Mouse (Mus musculus): ENCODE measurements around the gene Slc9c1. TPM values are rescaled to one million over a fixed set of nuclear protein-coding genes. Genes with fewer than 3 reads are reported as not detected.
"Not testable (repeated sequence)": the region's sequence is repeated elsewhere in the genome, so short reads cannot be mapped to it uniquely, and the experiment has no call there.

Gene Slc9c1
- not detected in 2 replicates for polyA plus RNA-seq (2016; fragmentation: Nextera tagmentation; extraction: Ambion mirVana)

DNA sequence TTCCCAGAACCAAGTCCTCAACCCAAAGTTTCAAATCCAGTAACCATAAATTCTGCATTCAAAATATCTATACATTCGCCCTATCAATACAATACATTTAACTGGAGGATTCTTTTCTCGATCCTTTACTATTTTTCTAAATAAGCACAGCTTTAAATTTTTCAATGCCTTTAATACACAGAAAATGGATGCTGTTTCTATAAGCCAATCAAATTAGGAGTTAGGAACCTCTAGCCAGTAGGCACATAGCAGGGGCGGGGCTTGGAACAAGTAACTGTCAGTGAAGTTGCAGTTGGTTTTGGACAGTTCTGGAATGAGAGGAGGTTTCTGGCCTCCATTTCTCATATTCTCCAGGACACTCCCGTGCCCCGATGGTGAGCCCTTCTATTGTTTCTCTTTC lies at the start of gene Slc9c1:
Slc9c1 (plus strand) TSS at position 301 of the 400 bp plus-strand sequence.
- 80% methylated on average over 5 of the region's 5 CpGs for WGBS (ENCODE audit: insufficient replicate concordance)
- no peak within 1 kb of the TSS for H3K4me3 ChIP-seq
- H3K36me3 ChIP-seq: no peaks in the 10 kb centered on the region
- no peak within 1 kb of the TSS for H3K9ac ChIP-seq
- H3K27ac ChIP-seq: no peak within 1 kb of the TSS
- ATAC-seq: no peak
- no peaks in the 10 kb centered on the region for H3K27me3 ChIP-seq (replicated peaks)
- no peaks in the 10 kb centered on the region for H3K9me3 ChIP-seq (replicated peaks)
- H3K4me1 ChIP-seq: no peaks in the 10 kb centered on the region
- H3K4me2 ChIP-seq: no peak within 1 kb of the TSS

DNA sequence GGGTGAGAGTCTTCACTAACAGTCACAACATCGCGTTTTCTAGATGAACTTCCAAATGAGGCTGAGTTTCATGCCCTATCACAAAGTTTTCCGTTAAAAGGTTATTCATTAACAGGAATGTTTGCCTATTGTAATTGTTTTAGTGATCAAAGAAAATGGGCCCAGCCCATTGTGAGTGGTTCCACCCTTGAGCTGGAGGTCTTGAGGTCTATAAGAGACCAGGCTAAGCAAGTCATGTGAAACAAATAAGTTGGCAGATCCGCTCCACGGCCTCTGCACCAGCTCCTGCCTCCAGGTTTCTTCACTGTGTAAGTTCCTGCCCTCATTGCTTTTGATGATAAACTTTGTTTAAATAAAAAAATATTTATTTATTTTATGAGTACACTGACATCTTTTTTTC lies 42.2 kb upstream of the Slc9c1 start, which contains the start of gene Gm609:
Gm609 (minus strand) TSS at position 43 of the 400 bp plus-strand sequence.
- no peaks in the 10 kb centered on the region for H3K36me3 ChIP-seq
- H3K27ac ChIP-seq: no peak within 1 kb of the TSS

DNA sequence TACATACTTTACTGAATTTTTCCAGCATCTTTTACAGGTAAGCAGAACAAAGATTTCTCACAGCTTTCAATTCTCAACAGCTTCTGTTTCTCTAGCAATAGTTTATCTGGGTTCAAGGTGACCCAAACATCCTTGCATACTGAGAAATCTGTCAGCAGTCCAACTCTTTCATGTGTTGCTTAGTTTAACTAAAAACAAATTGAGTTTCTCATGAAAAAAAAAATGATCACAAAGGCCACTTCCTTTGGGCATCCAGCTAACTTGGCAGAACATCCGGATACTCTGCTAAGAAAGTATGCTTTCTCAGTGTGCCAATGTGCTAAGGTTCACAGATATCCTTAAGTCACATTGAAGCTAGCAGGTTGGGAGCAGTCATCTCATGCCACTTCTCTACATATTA lies 39.8 kb upstream of the Slc9c1 start:
- no peak for ATAC-seq
- no peaks in the 10 kb centered on the region for H3K36me3 ChIP-seq
- H3K9me3 ChIP-seq (replicated peaks): no peaks in the 10 kb centered on the region
- H3K4me2 ChIP-seq: no peak overlapping the region
- H3K4me3 ChIP-seq: no peak overlapping the region
- no peak overlapping the region for H3K9ac ChIP-seq
- no peak overlapping the region for H3K27ac ChIP-seq
- 76% methylated on average over 1 of the region's 1 CpGs for whole genome bisulfite sequencing (ENCODE audit: insufficient replicate concordance)
- H3K27me3 ChIP-seq (replicated peaks): no peaks in the 10 kb centered on the region
- H3K4me1 ChIP-seq: no peaks in the 10 kb centered on the region

More for the DNA sequence above, 42.2 kb upstream of the Slc9c1 start, which contains the start of gene Gm609:
- no peaks in the 10 kb centered on the region for H3K4me1 ChIP-seq
- H3K4me3 ChIP-seq: no peak within 1 kb of the TSS
- H3K27me3 ChIP-seq (replicated peaks): no peaks in the 10 kb centered on the region
- no peak within 1 kb of the TSS for H3K9ac ChIP-seq
- H3K4me2 ChIP-seq: no peak within 1 kb of the TSS
- ATAC-seq: no peak
- 72% methylated on average over 5 of the region's 5 CpGs for WGBS (ENCODE audit: insufficient replicate concordance)
- H3K9me3 ChIP-seq (replicated peaks): no peaks in the 10 kb centered on the region

DNA sequence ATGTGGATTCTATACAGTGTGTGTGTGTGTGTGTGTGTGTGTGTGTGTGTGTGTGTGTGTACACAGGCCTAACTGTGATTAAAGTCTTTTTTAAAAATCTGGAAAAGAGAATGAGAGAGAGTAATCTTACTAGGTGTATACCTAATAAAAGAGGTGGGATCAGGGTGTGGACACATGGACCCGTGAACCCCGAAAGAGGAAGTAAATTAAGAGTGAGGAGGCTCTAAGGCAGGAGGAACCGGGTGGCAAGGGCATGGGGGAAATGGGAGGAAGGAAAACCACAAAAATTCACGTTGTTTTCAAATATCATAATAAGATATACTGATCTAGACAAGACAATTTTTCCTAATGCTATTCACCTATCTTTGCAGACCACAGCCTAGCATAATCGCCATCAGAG lies 9.6 kb upstream of the Slc9c1 start:
- Histone ChIP-seq H3K4me1 (no peaks in the 10 kb centered on the region), H3K4me2 (no peak overlapping the region), H3K27me3 (replicated peaks) (no peaks in the 10 kb centered on the region), H3K36me3 (no peaks in the 10 kb centered on the region), H3K27ac (no peak overlapping the region), H3K9me3 (replicated peaks) (no peaks in the 10 kb centered on the region), H3K4me3 (no peak overlapping the region), H3K9ac (no peak overlapping the region)
- WGBS (ENCODE audit: insufficient replicate concordance): 29% methylated on average over 5 of the region's 5 CpGs
- ATAC-seq: no peak

DNA sequence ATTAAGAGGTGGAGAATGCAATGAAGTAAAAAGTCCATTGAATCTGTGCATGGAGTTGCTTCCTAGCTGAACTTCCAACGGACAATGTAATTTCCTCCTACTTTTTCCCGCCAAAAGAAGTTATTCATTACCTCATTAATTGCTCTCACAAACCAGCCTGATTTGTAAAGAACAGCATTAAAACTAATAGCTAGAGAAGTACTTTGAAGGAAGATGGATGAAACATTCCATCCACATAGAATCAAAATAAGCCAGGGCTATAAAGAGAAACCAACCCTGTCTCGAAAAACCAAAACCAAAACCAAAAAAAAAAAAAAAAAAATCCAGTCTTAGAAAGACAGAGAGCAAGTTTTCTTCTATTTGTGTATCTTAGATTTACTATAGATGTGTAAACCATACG lies 3.2 kb upstream of the Slc9c1 start, which contains the start of gene Gm17783:
Gm17783 (minus strand) TSS at position 101 of the 400 bp plus-strand sequence.
- Histone ChIP-seq H3K4me1 (no peaks in the 10 kb centered on the region), H3K27me3 (replicated peaks) (no peaks in the 10 kb centered on the region), H3K27ac (no peak within 1 kb of the TSS), H3K4me2 (no peak within 1 kb of the TSS), H3K9ac (no peak within 1 kb of the TSS), H3K9me3 (replicated peaks) (no peaks in the 10 kb centered on the region), H3K36me3 (no peaks in the 10 kb centered on the region), H3K4me3 (no peak within 1 kb of the TSS)
- WGBS (ENCODE audit: insufficient replicate concordance): 72% methylated on average over 4 of the region's 4 CpGs
- no peak for ATAC-seq

DNA sequence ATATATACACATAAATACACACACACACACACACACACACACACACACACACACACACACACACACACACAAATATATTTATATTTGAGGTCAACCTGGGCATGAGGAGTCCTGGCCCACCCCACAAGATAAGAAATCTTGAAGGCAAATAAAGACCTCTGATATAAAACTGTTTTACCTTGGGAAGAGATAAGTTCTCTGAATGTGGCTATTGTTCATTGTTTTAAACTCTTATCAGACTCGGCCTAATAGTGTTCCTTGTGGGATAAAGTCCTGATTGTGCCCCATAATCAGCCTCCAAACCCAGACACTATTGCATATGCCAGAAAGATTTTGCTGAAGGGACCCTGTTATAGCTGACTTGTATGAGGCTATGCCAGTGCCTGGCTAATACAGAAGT lies 3.2 kb downstream of the Slc9c1 start:
- 36% methylated on average over 1 of the region's 1 CpGs for WGBS (ENCODE audit: insufficient replicate concordance)
- H3K4me3 ChIP-seq; H3K27ac ChIP-seq; H3K9ac ChIP-seq; H3K9me3 ChIP-seq (replicated peaks); H3K27me3 ChIP-seq (replicated peaks); H3K4me2 ChIP-seq; H3K4me1 ChIP-seq; H3K36me3 ChIP-seq; ATAC-seq: not testable (repeated sequence)

DNA sequence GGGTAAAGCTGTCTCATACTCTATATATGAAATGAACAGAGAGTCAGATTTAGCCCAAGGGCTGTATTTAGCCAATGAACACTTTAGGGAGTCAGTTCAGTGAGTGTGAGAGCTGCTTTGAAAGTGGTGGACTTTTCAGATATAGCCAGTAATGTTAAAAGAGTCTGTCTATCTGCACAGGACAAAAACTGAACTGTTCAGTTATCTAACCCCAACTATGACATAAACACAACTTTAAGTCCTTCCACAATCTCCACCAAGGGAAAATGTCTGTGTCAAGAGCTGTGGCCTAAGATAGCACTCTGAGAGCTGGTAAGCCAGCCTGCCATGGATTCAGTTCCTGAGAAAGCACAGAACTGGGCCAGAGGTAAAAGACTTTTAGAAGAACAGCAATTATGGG lies 7.0 kb downstream of the Slc9c1 start:
- Histone ChIP-seq H3K9me3 (replicated peaks) (no peaks in the 10 kb centered on the region), H3K4me2 (no peak overlapping the region), H3K27me3 (replicated peaks) (no peaks in the 10 kb centered on the region), H3K4me3 (no peak overlapping the region), H3K36me3 (no peaks in the 10 kb centered on the region), H3K4me1 (peaks cover 3% of the 10 kb centered on the region; the same call in 1 of the 2 replicates), H3K9ac (no peak overlapping the region), H3K27ac (no peak overlapping the region)
- ATAC-seq: peak; percentile 70

DNA sequence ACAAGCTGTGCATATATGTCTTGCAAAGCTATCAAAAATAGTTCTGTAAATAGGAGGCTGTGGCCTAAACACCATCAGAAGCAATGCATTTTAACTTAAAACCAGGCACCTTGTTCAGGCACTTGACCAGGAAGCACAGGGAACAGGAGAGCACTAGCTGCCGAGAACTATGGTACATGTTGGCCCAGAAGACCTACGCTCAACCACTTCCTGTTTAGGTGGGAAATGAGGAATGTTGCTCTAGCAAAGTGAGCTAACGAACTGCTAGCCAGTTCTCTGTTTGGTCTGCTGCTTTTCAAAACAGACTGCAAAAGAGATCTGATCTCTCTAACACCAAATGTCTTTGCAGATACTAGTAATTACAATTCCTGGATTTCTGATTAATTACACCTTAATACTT lies 9.2 kb downstream of the Slc9c1 start:
- Histone ChIP-seq H3K4me3 (no peak overlapping the region), H3K4me1 (peaks cover 3% of the 10 kb centered on the region; the same call in 1 of the 2 replicates), H3K36me3 (no peaks in the 10 kb centered on the region), H3K9ac (no peak overlapping the region), H3K27me3 (replicated peaks) (no peaks in the 10 kb centered on the region), H3K4me2 (no peak overlapping the region), H3K9me3 (replicated peaks) (no peaks in the 10 kb centered on the region), H3K27ac (no peak overlapping the region)
- ATAC-seq: no peak
- 39% methylated on average over 3 of the region's 3 CpGs for WGBS (ENCODE audit: insufficient replicate concordance)

DNA sequence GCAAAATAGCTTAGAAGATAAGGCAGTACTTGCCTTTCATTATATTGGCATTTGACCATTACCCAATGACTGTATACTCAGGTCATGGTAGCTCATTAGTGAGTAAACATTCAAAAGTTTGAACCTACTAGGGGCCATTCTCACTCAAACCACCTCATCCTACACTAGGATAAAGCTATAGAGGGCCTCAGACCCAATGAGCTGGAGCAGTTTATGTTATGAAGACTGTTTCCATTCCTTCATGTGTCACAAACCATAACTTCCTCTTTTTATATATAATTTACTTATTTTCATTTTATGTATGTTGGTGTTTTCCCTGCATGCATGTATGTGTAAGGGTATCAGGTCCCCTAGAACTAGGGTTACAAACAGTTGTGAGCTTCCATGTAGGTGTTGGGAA lies 12.9 kb downstream of the Slc9c1 start:
- H3K4me3 ChIP-seq: no peak overlapping the region
- no peaks in the 10 kb centered on the region for H3K4me1 ChIP-seq
- H3K9me3 ChIP-seq (replicated peaks): no peaks in the 10 kb centered on the region
- no peaks in the 10 kb centered on the region for H3K27me3 ChIP-seq (replicated peaks)
- no peak overlapping the region for H3K4me2 ChIP-seq
- no peaks in the 10 kb centered on the region for H3K36me3 ChIP-seq
- H3K27ac ChIP-seq: no peak overlapping the region
- no peak for ATAC-seq
- H3K9ac ChIP-seq: no peak overlapping the region

DNA sequence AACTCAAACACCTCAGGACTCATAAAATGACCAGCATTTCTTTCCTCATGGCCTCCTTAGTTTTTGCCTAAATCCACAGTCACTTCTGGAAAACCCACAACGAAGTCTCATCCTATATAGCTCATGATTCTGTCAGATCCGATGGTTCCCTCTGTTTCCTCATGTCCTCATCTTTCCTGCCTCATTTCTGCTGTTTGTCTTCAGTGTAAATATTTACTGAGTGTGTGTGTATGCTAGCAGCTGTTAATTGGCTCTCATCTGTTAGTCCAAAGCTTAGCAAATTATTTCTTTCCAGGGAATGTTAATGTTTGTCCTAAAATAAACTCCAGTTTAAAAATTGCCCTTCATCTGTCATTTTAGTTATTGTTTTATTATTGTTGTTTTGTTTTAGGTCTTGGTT lies 16.5 kb downstream of the Slc9c1 start:
- WGBS (ENCODE audit: insufficient replicate concordance): 64% methylated on average over 2 of the region's 2 CpGs
- no peaks in the 10 kb centered on the region for H3K9me3 ChIP-seq (replicated peaks)
- no peaks in the 10 kb centered on the region for H3K27me3 ChIP-seq (replicated peaks)
- no peak overlapping the region for H3K27ac ChIP-seq
- no peaks in the 10 kb centered on the region for H3K4me1 ChIP-seq
- no peak overlapping the region for H3K4me3 ChIP-seq
- H3K9ac ChIP-seq: no peak overlapping the region
- no peak for ATAC-seq
- H3K36me3 ChIP-seq: no peaks in the 10 kb centered on the region
- H3K4me2 ChIP-seq: no peak overlapping the region

DNA sequence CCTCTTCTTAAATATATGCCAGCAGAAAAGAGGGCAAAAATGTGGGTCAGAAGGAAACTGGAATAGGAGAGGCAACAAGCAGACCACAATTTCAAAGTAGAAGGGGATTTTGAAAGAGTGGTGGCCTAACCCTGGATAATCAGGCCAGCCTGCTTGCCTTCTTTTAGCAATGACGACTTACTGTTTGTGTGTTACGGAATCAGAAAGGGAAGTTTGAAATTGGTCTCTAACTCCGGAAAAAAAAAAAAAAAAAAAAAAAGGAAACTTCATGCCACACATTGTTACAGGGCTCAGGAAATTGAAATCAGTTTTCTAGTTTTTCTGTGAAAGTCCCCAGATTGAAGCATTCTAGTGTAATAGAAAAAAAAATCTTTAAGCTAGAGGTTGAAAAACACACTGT lies 26.6 kb downstream of the Slc9c1 start:
- no peaks in the 10 kb centered on the region for H3K36me3 ChIP-seq
- WGBS (ENCODE audit: insufficient replicate concordance): 30% methylated on average over 3 of the region's 3 CpGs
- H3K4me2 ChIP-seq: no peak overlapping the region
- no peak for ATAC-seq
- no peaks in the 10 kb centered on the region for H3K4me1 ChIP-seq
- H3K9me3 ChIP-seq (replicated peaks): no peaks in the 10 kb centered on the region
- H3K4me3 ChIP-seq: no peak overlapping the region
- no peak overlapping the region for H3K9ac ChIP-seq
- H3K27me3 ChIP-seq (replicated peaks): no peaks in the 10 kb centered on the region
- H3K27ac ChIP-seq: no peak overlapping the region

DNA sequence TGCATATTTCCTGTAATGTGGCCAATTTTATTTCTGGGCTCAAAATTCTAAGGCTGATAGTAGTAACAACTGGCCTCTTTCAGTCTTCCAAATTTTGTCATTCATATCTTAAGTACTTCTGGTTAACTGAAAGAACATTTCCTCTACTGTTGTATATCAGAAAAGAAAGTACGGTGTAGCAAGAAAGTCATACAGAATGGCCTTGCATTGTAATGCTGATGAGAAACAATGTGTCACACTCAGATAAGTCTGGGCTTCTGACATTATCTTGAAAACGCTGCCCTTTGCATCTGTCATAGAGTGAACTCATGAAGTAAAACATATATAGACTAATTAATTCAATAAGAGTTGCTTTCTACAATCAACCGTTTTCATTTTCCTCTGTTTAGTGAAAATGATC lies 37.2 kb downstream of the Slc9c1 start:
- H3K27ac ChIP-seq: peak overlapping the region; percentile 78
- no peak overlapping the region for H3K4me3 ChIP-seq
- H3K36me3 ChIP-seq: no peaks in the 10 kb centered on the region
- peak overlapping the region; percentile 12; the same call in 1 of the 2 replicates for H3K4me2 ChIP-seq
- 18% methylated on average over 3 of the region's 3 CpGs for WGBS (ENCODE audit: insufficient replicate concordance)
- peaks cover 16% of the 10 kb centered on the region for H3K4me1 ChIP-seq
- no peaks in the 10 kb centered on the region for H3K27me3 ChIP-seq (replicated peaks)
- no peaks in the 10 kb centered on the region for H3K9me3 ChIP-seq (replicated peaks)
- ATAC-seq: peak; percentile 95
- no peak overlapping the region for H3K9ac ChIP-seq

DNA sequence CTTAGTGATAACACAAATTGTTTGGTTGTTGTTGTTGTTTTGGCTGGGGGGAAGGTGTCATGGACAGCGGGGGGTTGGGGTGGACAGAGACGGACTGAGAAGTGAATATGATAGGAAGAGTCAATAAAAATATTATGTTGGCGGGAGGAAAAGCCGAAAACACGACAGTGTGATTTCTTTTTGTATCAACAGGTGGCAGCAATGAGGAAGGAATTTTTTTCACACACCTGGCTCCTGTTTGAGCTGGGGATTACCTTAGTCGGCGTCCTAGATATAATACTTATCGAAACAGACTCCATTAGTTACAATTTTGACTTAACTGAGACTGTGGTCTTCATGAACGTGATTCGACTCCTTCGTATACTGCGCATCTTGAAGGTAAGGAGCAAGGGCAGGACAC lies 44.8 kb downstream of the Slc9c1 start:
- H3K4me1 ChIP-seq: peaks cover 8% of the 10 kb centered on the region
- H3K36me3 ChIP-seq: no peaks in the 10 kb centered on the region
- no peaks in the 10 kb centered on the region for H3K27me3 ChIP-seq (replicated peaks)
- no peak overlapping the region for H3K4me3 ChIP-seq
- H3K9ac ChIP-seq: no peak overlapping the region
- WGBS (ENCODE audit: insufficient replicate concordance): 51% methylated on average over 12 of the region's 12 CpGs
- no peaks in the 10 kb centered on the region for H3K9me3 ChIP-seq (replicated peaks)
- no peak for ATAC-seq
- no peak overlapping the region for H3K27ac ChIP-seq
- H3K4me2 ChIP-seq: no peak overlapping the region

Measured in liver, embryonic 12.5 days (tissue).